In genomic region chr17:78515347-78515947, GRCm38 (mm10) we compare ENCODE assay signal across 21 mouse cellular contexts. TPM values are rescaled to one million over a fixed set of nuclear protein-coding genes. Genes with fewer than 3 reads are reported as not detected.
A peak's percentile ranks its signal among the peaks of the same experiment; 100 is the strongest.
DNase-seq lines count a peak whose midpoint lies in the region; ATAC-seq and TF ChIP-seq lines count a peak whose summit lies in the region.
"Had no signal": no experiment of that assay in that cellular context is flagged by ENCODE, and none has a peak within 500 bp of the region (broad histone marks: within the 10 kb centered on the region; RNA-seq: fewer than 3 reads in every experiment).

No protein-coding gene starts in this region.

- no peaks in the 10 kb centered on the region for H3K36me3 ChIP-seq in forebrain, postnatal 0 days (ENCODE audit: insufficient read depth)
- no peaks in the 10 kb centered on the region for H3K36me3 ChIP-seq in forebrain, embryonic 16.5 days (ENCODE audit: control insufficient read depth, insufficient read depth)
- no peaks in the 10 kb centered on the region for H3K36me3 ChIP-seq in megakaryocyte, embryonic 14.5 days (replicated peaks; ENCODE audit: low read length)
- no peaks in the 10 kb centered on the region for H3K36me3 ChIP-seq in limb, embryonic 14.5 days (ENCODE audit: control insufficient read depth, insufficient read depth, low read length)
- no peaks in the 10 kb centered on the region for H3K36me3 ChIP-seq in liver, embryonic 11.5 days (ENCODE audit: control insufficient read depth, insufficient read depth, low read length)
- H3K36me3 ChIP-seq: forebrain, embryonic 15.5 days; G1E; heart, embryonic 13.5 days; hindbrain, embryonic 13.5 days had no signal

- H3K4me2 ChIP-seq in forebrain, postnatal 0 days (ENCODE audit: low read depth) = no peak overlapping the region
- H3K4me2 ChIP-seq in forebrain, embryonic 16.5 days (ENCODE audit: low read length) = no peak overlapping the region
- H3K4me2 ChIP-seq in limb, embryonic 14.5 days (replicated peaks; ENCODE audit: low read depth, low read length, severe bottlenecking) = no peak overlapping the region
- no peak overlapping the region for H3K4me2 ChIP-seq in liver, embryonic 11.5 days
- H3K4me2 ChIP-seq: forebrain, embryonic 15.5 days; heart, embryonic 13.5 days; hindbrain, embryonic 13.5 days had no signal

- no peak for TF ChIP-seq CTCF in forebrain, postnatal 0 days (IDR thresholded peaks at IDR 0.05; ENCODE audit: low read depth)

- H3K4me1 ChIP-seq in forebrain, postnatal 0 days (ENCODE audit: insufficient read depth) = no peaks in the 10 kb centered on the region
- no peaks in the 10 kb centered on the region for H3K4me1 ChIP-seq in forebrain, embryonic 16.5 days (replicated peaks; ENCODE audit: control insufficient read depth, insufficient read depth, low read length)
- no peaks in the 10 kb centered on the region for H3K4me1 ChIP-seq in megakaryocyte, embryonic 14.5 days
- peaks cover 6% of the 10 kb centered on the region; the same call in 1 of the 2 replicates for H3K4me1 ChIP-seq in limb, embryonic 14.5 days (ENCODE audit: control insufficient read depth, insufficient read depth, low read length)
- no peaks in the 10 kb centered on the region for H3K4me1 ChIP-seq in liver, embryonic 11.5 days (replicated peaks; ENCODE audit: control insufficient read depth, insufficient read depth, low read length)
- H3K4me1 ChIP-seq: forebrain, embryonic 15.5 days; heart, embryonic 13.5 days; hindbrain, embryonic 13.5 days had no signal

- no peaks in the 10 kb centered on the region for H3K9me3 ChIP-seq in forebrain, postnatal 0 days (ENCODE audit: low read length)
- no peaks in the 10 kb centered on the region for H3K9me3 ChIP-seq in forebrain, embryonic 16.5 days (ENCODE audit: control insufficient read depth, low read length)
- H3K9me3 ChIP-seq in megakaryocyte, embryonic 14.5 days = no peaks in the 10 kb centered on the region
- no peaks in the 10 kb centered on the region for H3K9me3 ChIP-seq in limb, embryonic 14.5 days (ENCODE audit: control insufficient read depth, low read length)
- H3K9me3 ChIP-seq in liver, embryonic 11.5 days (ENCODE audit: control insufficient read depth, low read length) = no peaks in the 10 kb centered on the region
- H3K9me3 ChIP-seq: forebrain, embryonic 15.5 days; heart, embryonic 13.5 days; hindbrain, embryonic 13.5 days had no signal

- H3K9ac ChIP-seq in forebrain, postnatal 0 days = no peak overlapping the region
- no peak overlapping the region for H3K9ac ChIP-seq in forebrain, embryonic 16.5 days (replicated peaks; ENCODE audit: low read depth, low read length)
- H3K9ac ChIP-seq in limb, embryonic 14.5 days (ENCODE audit: low read depth, low read length, severe bottlenecking) = no peak overlapping the region
- no peak overlapping the region for H3K9ac ChIP-seq in liver, embryonic 11.5 days (ENCODE audit: low read depth, low read length)
- H3K9ac ChIP-seq: forebrain, embryonic 15.5 days; heart, embryonic 13.5 days; hindbrain, embryonic 13.5 days had no signal

- 68% methylated on average over 7 of the region's 7 CpGs for WGBS in forebrain, postnatal 0 days
- WGBS in forebrain, embryonic 16.5 days = 89% methylated on average over 7 of the region's 7 CpGs
- 33% methylated on average over 7 of the region's 7 CpGs for WGBS in limb, embryonic 14.5 days
- 77% methylated on average over 7 of the region's 7 CpGs for WGBS in liver, embryonic 11.5 days

- no peak overlapping the region for H3K4me3 ChIP-seq in forebrain, postnatal 0 days (ENCODE audit: low read depth, low read length)
- no peak overlapping the region for H3K4me3 ChIP-seq in forebrain, embryonic 16.5 days (replicated peaks; ENCODE audit: low read length)
- H3K4me3 ChIP-seq in megakaryocyte, embryonic 14.5 days (replicated peaks) = peak overlapping the region; percentile 54
- H3K4me3 ChIP-seq in limb, embryonic 14.5 days (replicated peaks; ENCODE audit: low read length) = no peak overlapping the region
- no peak overlapping the region for H3K4me3 ChIP-seq in liver, embryonic 11.5 days (ENCODE audit: low read depth, low read length)
- H3K4me3 ChIP-seq: forebrain, embryonic 15.5 days; heart, embryonic 13.5 days; hindbrain, embryonic 13.5 days had no signal

- DNase-seq in forebrain, postnatal 0 days = no peak
- peak; percentile 42 for DNase-seq in limb, embryonic 14.5 days (ENCODE audit: low spot score)
- DNase-seq in thymus, postnatal 14 days = no peak
- DNase-seq in liver, embryonic 11.5 days (ENCODE audit: low spot score) = no peak
- DNase-seq: adrenal gland, postnatal 10 days; B cell, adult 2 months; cerebellum, adult 11 months; cerebellum, adult 8-10 months; cerebellum, postnatal 25 days; gastrocnemius, postnatal 36 days; heart, adult 11 months; heart, postnatal 4 days had no signal

- no peak overlapping the region for H3K27ac ChIP-seq in forebrain, postnatal 0 days (ENCODE audit: low read depth, low read length)
- no peak overlapping the region for H3K27ac ChIP-seq in forebrain, embryonic 16.5 days (ENCODE audit: low read length)
- 0 out of 2 replicates have a peak overlapping the region, but pooled peaks have one; percentile 14 for H3K27ac ChIP-seq in limb, embryonic 14.5 days (replicated peaks; ENCODE audit: low read depth, low read length)
- no peak overlapping the region for H3K27ac ChIP-seq in liver, embryonic 11.5 days (ENCODE audit: low read depth, low read length)
- H3K27ac ChIP-seq: forebrain, embryonic 15.5 days; heart, embryonic 13.5 days; hindbrain, embryonic 13.5 days had no signal

- no peak for TF ChIP-seq POLR2A in limb, embryonic 14.5 days (IDR thresholded peaks at IDR 0.05; ENCODE audit: borderline replicate concordance, extremely low read depth, insufficient read depth, insufficient read length)

- H3K27me3 ChIP-seq in forebrain, postnatal 0 days (ENCODE audit: insufficient read depth, low read length) = no peaks in the 10 kb centered on the region
- no peaks in the 10 kb centered on the region for H3K27me3 ChIP-seq in forebrain, embryonic 16.5 days (replicated peaks; ENCODE audit: control insufficient read depth, insufficient read depth, low read length)
- H3K27me3 ChIP-seq in megakaryocyte, embryonic 14.5 days (replicated peaks) = no peaks in the 10 kb centered on the region
- no peaks in the 10 kb centered on the region for H3K27me3 ChIP-seq in limb, embryonic 14.5 days (ENCODE audit: control insufficient read depth, insufficient read depth, low read length)
- H3K27me3 ChIP-seq in liver, embryonic 11.5 days (replicated peaks; ENCODE audit: control insufficient read depth, insufficient read depth, low read length) = no peaks in the 10 kb centered on the region
- H3K27me3 ChIP-seq: forebrain, embryonic 15.5 days; heart, embryonic 13.5 days; hindbrain, embryonic 13.5 days had no signal

- 0 out of 2 replicates have a peak, but pooled peaks have one; percentile 16 for ATAC-seq in forebrain, postnatal 0 days
- no peak for ATAC-seq in forebrain, embryonic 16.5 days
- ATAC-seq in megakaryocyte, adult 5-6 weeks (ENCODE audit: poor library complexity, severe bottlenecking) = no peak
- ATAC-seq in limb, embryonic 14.5 days (ENCODE audit: low FRiP score, low read depth) = peak; percentile 82
- no peak for ATAC-seq in liver, embryonic 11.5 days (replicated peaks; ENCODE audit: low FRiP score)
- ATAC-seq: CD4-positive, CD25-positive, alpha-beta regulatory T cell, adult 4 months; forebrain, embryonic 15.5 days; intestine, embryonic 16.5 days had no signal

RNA-seq across cellular contexts. Expression of gene Vit, which starts 7.6 kb away (rescaled TPM):
- 6.8 and 11.5 TPM in 2 replicates for total RNA-seq in forebrain, postnatal 0 days (2014; rRNA removed)
- 8.3 and 12.0 TPM in 2 replicates for polyA plus RNA-seq in forebrain, postnatal 0 days (2015; fragmentation: Nextera tagmentation; extraction: Ambion mirVana)
- 14.4 and 15.6 TPM in 2 replicates for polyA plus RNA-seq in forebrain, embryonic 16.5 days (2015; fragmentation: Nextera tagmentation; extraction: Ambion mirVana)
- polyA plus RNA-seq in megakaryocyte, embryonic 14.5 days (2012; ENCODE audit: insufficient read depth, low replicate concordance) = not detected in 2 replicates
- total RNA-seq in megakaryocyte, adult 5-6 weeks (2015) = not detected in 2 replicates
- not detected in 2 replicates for total RNA-seq in megakaryocyte, adult 5-6 weeks (2017)
- 1.00 and 1.1 TPM in 2 replicates for polyA plus RNA-seq in limb, embryonic 14.5 days (2012; rRNA removed)
- polyA plus RNA-seq in limb, embryonic 14.5 days (2014; fragmentation: Nextera tagmentation; extraction: Ambion mirVana) = 0.28 and 0.40 TPM in 2 replicates
- polyA plus RNA-seq in liver, embryonic 11.5 days (2014; fragmentation: Nextera tagmentation; extraction: Ambion mirVana) = 0.08 and 0.12 TPM in 2 replicates
- total RNA-seq: G1E had no signal
- polyA plus RNA-seq: CD4-positive, CD25-positive, alpha-beta regulatory T cell, adult 4 months; G1E; heart, embryonic 13.5 days had no signal

Comparison
In these comparisons a context has a peak if more than half of its experiments do, and no peak if none do; other contexts are left out.
1. ATAC-seq: peak in forebrain, postnatal 0 days (single experiment) and limb, embryonic 14.5 days (single experiment); none in forebrain, embryonic 16.5 days (single experiment), megakaryocyte, adult 5-6 weeks (single experiment) and liver, embryonic 11.5 days (single experiment).